Mouse (Mus musculus): ENCODE data around the gene Eps8l3. TPM values are rescaled to one million over a fixed set of nuclear protein-coding genes. Genes with fewer than 3 reads are reported as not detected.
"Not testable (repeated sequence)": the region's sequence is repeated elsewhere in the genome, so short reads cannot be mapped to it uniquely, and the experiment has no call there.

Gene Eps8l3
- polyA plus RNA-seq, 1 experiment from 2014 or later: 0.09 TPM

- no peak overlapping the region for H3K4me2 ChIP-seq
- no peak overlapping the region for H3K27ac ChIP-seq
- no peak overlapping the region for H3K9ac ChIP-seq
- H3K36me3 ChIP-seq (replicated peaks): no peaks in the 10 kb centered on the region
- no peaks in the 10 kb centered on the region for H3K27me3 ChIP-seq (replicated peaks)
- WGBS: 82% methylated on average over 12 of the region's 12 CpGs
- H3K4me1 ChIP-seq: no peaks in the 10 kb centered on the region
- H3K4me3 ChIP-seq: no peak overlapping the region
- ATAC-seq (replicated peaks): no peak
- no peaks in the 10 kb centered on the region for H3K9me3 ChIP-seq
Measured at GRCm38 (mm10) chr3:107877747-107878736, 1.0 kb downstream of the Eps8l3 start.

- H3K4me1 ChIP-seq: no peaks in the 10 kb centered on the region; the same call in 1 of the 2 replicates
- peak overlapping the region; percentile 17; the same call in 1 of the 2 replicates for H3K27ac ChIP-seq
- H3K9ac ChIP-seq: no peak overlapping the region
- no peaks in the 10 kb centered on the region for H3K9me3 ChIP-seq
- no peaks in the 10 kb centered on the region for H3K27me3 ChIP-seq (replicated peaks)
- no peak overlapping the region for H3K4me2 ChIP-seq
- no peak overlapping the region for H3K4me3 ChIP-seq
- ATAC-seq (replicated peaks): peak; percentile 92
- 80% methylated on average over 9 of the region's 9 CpGs for WGBS
- no peaks in the 10 kb centered on the region for H3K36me3 ChIP-seq (replicated peaks)
Measured at GRCm38 (mm10) chr3:107887674-107888495, 10.9 kb downstream of the Eps8l3 start.

- ATAC-seq (replicated peaks); H3K27me3 ChIP-seq (replicated peaks); H3K4me3 ChIP-seq; H3K27ac ChIP-seq; H3K4me1 ChIP-seq; H3K4me2 ChIP-seq; H3K9me3 ChIP-seq; H3K9ac ChIP-seq; H3K36me3 ChIP-seq (replicated peaks): not testable (repeated sequence)
- WGBS: 86% methylated on average over 2 of the region's 2 CpGs
Measured at GRCm38 (mm10) chr3:107889236-107889635, 12.2 kb downstream of the Eps8l3 start.

- 9% methylated on average over 6 of the region's 6 CpGs for WGBS
- no peaks in the 10 kb centered on the region for H3K9me3 ChIP-seq
- ATAC-seq (replicated peaks): peak; percentile 35
Measured at GRCm38 (mm10) chr3:107895194-107895719, 18.2 kb downstream of the Eps8l3 start.

GRCm38 (mm10) chr3:107895720-107896569 is 18.9 kb downstream of the Eps8l3 start, which contains the start of gene Gstm5:
Gene Gstm5, plus strand, starts transcription at chr3:107895821.
- no peaks in the 10 kb centered on the region for H3K9me3 ChIP-seq
- H3K27ac ChIP-seq: peak within 1 kb of the TSS; percentile 84
- 0 out of 2 replicates have a peak, but pooled peaks cover 5% of the 10 kb centered on the region for H3K36me3 ChIP-seq (replicated peaks)
- no peaks in the 10 kb centered on the region for H3K27me3 ChIP-seq (replicated peaks)
- H3K9ac ChIP-seq: peak within 1 kb of the TSS; percentile 96
- 7% methylated on average over 40 of the region's 40 CpGs for WGBS
- H3K4me2 ChIP-seq: peak within 1 kb of the TSS; percentile 90
- peak within 1 kb of the TSS; percentile 96 for H3K4me3 ChIP-seq
- peaks cover 16% of the 10 kb centered on the region for H3K4me1 ChIP-seq
- peak; percentile 98 for ATAC-seq (replicated peaks)

More at GRCm38 (mm10) chr3:107895194-107895719, 18.2 kb downstream of the Eps8l3 start:
- 0 out of 2 replicates have a peak, but pooled peaks cover 5% of the 10 kb centered on the region for H3K36me3 ChIP-seq (replicated peaks)
- H3K27me3 ChIP-seq (replicated peaks): no peaks in the 10 kb centered on the region
- peak overlapping the region; percentile 84; the same call in 1 of the 2 replicates for H3K27ac ChIP-seq
- peak overlapping the region; percentile 96 for H3K4me3 ChIP-seq
- H3K9ac ChIP-seq: peak overlapping the region; percentile 96
- peaks cover 16% of the 10 kb centered on the region for H3K4me1 ChIP-seq
- peak overlapping the region; percentile 90 for H3K4me2 ChIP-seq

GRCm38 (mm10) chr3:107898691-107899090 is 21.7 kb downstream of the Eps8l3 start:
- Histone ChIP-seq H3K4me2 (no peak overlapping the region), H3K9me3 (no peaks in the 10 kb centered on the region), H3K27ac (no peak overlapping the region), H3K4me3 (no peak overlapping the region), H3K9ac (no peak overlapping the region), H3K27me3 (replicated peaks) (no peaks in the 10 kb centered on the region), H3K36me3 (replicated peaks) (0 out of 2 replicates have a peak, but pooled peaks cover 5% of the 10 kb centered on the region), H3K4me1 (peaks cover 16% of the 10 kb centered on the region)
- 93% methylated on average over 13 of the region's 13 CpGs for WGBS
- no peak for ATAC-seq (replicated peaks)

GRCm38 (mm10) chr3:107900955-107901673 is 24.1 kb downstream of the Eps8l3 start:
- WGBS: 78% methylated on average over 11 of the region's 11 CpGs
- ATAC-seq (replicated peaks): no peak
- Histone ChIP-seq H3K27me3 (replicated peaks) (no peaks in the 10 kb centered on the region), H3K9me3 (no peaks in the 10 kb centered on the region), H3K4me3 (no peak overlapping the region), H3K36me3 (replicated peaks) (0 out of 2 replicates have a peak, but pooled peaks cover 5% of the 10 kb centered on the region), H3K9ac (no peak overlapping the region), H3K4me1 (peaks cover 7% of the 10 kb centered on the region), H3K4me2 (no peak overlapping the region), H3K27ac (no peak overlapping the region)

GRCm38 (mm10) chr3:107905942-107906341 is 28.9 kb downstream of the Eps8l3 start:
- Histone ChIP-seq H3K9ac (no peak overlapping the region), H3K36me3 (replicated peaks) (no peaks in the 10 kb centered on the region), H3K27ac (no peak overlapping the region), H3K27me3 (replicated peaks) (no peaks in the 10 kb centered on the region), H3K4me2 (no peak overlapping the region), H3K4me1 (no peaks in the 10 kb centered on the region), H3K9me3 (no peaks in the 10 kb centered on the region), H3K4me3 (no peak overlapping the region)
- no peak for ATAC-seq (replicated peaks)
- 66% methylated on average over 6 of the region's 6 CpGs for WGBS

- 78% methylated on average over 15 of the region's 15 CpGs for WGBS
- Histone ChIP-seq H3K4me3 (no peak overlapping the region), H3K36me3 (replicated peaks) (no peaks in the 10 kb centered on the region), H3K4me2 (no peak overlapping the region), H3K27ac (no peak overlapping the region), H3K9me3 (no peaks in the 10 kb centered on the region), H3K4me1 (no peaks in the 10 kb centered on the region), H3K27me3 (replicated peaks) (no peaks in the 10 kb centered on the region), H3K9ac (no peak overlapping the region)
- no peak for ATAC-seq (replicated peaks)
Measured at GRCm38 (mm10) chr3:107916674-107917073, 39.6 kb downstream of the Eps8l3 start.

- Histone ChIP-seq H3K27me3 (replicated peaks) (no peaks in the 10 kb centered on the region), H3K4me3 (no peak overlapping the region), H3K9me3 (no peaks in the 10 kb centered on the region), H3K4me2 (no peak overlapping the region), H3K27ac (no peak overlapping the region), H3K9ac (no peak overlapping the region), H3K4me1 (no peaks in the 10 kb centered on the region), H3K36me3 (replicated peaks) (no peaks in the 10 kb centered on the region)
- no peak for ATAC-seq (replicated peaks)
- 83% methylated on average over 3 of the region's 3 CpGs for WGBS
Measured at GRCm38 (mm10) chr3:107917097-107917496, 40.1 kb downstream of the Eps8l3 start.

Measured in midbrain, embryonic 15.5 days (tissue).